Mouse (Mus musculus): ENCODE measurements at regions not wholly inside any gene's neighbourhood (a gene's known extent, or its start where the extent isn't known, plus 50 kb on each side); places are given as distances from the start of the nearest gene placed in this dataset.
"Not testable (repeated sequence)": the region's sequence is repeated elsewhere in the genome, so short reads cannot be mapped to it uniquely, and the experiment has no call there.

DNA sequence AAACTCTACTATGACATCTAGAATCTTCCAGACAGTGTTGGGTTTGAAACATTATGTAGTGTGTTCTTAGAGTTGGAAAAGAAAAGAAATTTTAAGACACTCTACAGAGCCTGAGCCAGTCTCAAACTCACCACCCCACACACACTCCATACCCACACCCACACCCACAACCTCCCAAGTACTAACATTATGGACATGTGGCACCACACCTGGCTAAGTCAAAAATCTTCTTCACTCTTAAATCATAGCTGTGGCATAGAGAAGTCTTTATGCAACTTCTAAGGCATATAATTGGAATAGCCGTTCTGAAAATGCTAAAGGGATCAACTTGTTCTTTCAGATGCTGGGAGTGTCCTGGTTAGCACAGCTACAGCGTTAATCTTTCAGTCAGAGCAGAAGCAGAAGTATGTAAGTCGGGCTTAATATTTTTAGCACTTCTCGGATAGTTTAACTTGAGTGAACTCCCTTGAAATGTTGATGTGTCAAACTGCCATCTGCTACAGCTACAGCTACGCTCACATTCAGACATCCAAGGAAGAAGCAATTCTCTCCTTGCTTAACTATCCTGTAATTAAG lies 68.6 kb upstream of the Creb1 start:
- no peak for DNase-seq (ENCODE audit: low read depth, low spot score)

DNA sequence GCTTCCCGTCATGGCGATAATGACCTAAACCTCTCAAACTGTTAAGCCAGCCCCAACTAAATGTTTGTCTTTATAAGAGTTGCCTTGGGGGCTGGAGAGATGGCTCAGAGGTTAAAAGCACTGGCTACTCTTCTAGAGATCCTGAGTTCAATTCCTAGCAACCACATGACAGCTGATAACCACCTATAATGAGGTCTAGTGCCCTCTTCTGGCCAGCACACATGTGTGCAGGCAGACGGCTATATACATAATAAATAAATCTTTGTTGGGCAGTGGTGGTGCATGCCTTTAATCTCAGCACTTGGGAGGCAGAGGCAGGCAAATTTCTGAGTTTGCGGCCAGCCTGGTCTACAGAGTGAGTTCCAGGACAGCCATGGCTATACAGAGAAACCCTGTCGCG lies 70.8 kb upstream of the Creb1 start:
- not testable (repeated sequence) for DNase-seq (ENCODE audit: low read depth, low spot score)

DNA sequence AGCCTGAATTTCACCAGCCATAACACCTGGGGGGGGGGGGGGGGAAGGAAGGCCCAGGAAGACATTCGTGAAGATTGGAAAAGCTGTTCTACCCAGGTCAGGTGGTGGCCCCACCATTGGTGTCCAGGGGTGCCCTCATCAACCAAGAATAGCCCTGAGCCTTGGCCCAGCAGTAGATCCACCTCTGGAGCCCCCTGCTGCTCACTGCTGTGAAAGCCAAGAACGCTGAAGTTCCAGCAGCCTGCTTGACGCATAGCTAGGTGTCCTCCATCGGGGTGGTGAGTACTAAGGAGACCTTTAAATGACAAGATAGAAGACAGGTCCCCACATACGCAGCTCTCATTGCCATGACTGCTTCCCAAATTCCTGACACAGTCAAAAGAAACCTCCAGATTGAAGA lies 74.6 kb upstream of the Creb1 start:
- DNase-seq (ENCODE audit: low read depth, low spot score): no peak

DNA sequence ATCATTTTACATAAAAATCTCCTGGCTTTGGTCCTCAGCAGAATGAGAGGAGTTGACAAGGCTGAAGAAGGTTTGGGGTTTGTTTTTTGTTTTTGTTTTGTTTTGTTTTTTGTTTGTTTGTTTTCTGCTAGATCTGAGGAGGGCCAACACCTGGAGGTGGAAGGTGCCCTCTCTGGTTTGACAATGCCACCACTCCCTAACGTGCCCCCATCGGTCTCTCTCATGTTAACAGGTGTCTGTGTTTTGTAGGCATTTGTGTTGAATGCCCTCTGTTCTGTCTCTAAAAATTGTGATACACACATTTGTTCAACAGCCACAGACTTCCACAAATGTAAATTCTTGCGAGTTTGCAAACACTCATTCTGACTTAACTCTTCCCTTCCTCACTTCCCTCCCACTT lies 83.3 kb upstream of the Creb1 start:
- no peak for DNase-seq (ENCODE audit: low read depth, low spot score)

DNA sequence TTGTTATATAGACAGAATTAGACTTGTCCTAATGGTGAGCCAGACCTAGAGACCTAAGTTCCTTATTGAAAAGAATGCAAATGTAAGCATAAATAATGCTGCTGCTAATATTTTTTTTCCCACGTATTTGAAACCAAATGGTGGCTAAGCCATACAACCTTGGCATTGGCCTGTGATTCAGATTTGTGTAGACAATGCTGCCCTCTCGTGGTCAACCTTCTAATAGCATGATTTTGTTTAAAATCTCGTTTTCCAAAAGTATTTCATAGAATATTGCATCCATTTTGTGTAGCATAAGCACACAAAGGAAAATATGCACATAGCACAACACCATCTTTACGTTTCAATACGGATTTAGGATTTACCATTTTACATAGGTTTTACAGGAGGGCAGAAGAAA lies 84.4 kb upstream of the Creb1 start:
- peak; percentile 34 for DNase-seq (ENCODE audit: low read depth, low spot score)

DNA sequence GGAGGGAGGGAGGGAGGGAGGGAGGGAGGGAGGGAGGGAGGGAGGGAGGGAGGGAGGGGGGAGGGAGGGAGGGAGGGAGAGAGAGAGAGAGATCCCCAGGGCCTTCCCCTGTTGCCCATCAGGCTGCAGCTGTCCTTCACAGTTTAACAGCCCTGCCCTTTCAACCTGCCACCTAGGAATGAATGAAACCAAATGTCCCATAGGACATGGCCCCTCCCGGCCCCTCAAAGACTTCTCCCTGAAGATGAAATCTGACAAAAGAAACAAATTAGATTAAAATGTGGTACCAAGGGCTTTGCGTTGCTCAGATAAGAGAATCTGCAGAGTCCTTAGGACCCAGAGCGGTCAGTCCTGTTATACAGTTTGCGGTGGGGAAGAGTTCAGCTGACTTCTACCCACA lies 86.0 kb upstream of the Creb1 start:
- no peak for DNase-seq (ENCODE audit: low read depth, low spot score)

DNA sequence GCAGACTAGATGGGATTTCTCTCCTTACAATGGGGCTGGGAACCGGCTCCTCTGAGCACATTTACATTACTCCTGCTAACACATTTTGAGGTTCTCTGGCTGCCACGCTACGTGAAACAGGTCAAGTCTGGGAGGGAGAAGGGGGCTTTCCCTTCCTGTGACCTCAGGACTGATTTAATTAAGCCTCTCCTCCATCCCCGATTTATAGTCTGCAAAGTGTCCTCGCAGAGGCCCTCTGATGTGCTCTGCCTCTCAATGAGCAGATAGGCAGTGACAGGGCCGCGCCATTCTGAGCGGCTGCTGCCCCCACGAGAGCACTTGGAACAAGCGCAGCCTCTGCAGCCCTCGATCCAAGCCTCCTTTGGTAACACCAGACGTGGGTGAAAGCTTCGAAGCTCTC lies 86.5 kb upstream of the Creb1 start:
- DNase-seq (ENCODE audit: low read depth, low spot score): peak; percentile 37

DNA sequence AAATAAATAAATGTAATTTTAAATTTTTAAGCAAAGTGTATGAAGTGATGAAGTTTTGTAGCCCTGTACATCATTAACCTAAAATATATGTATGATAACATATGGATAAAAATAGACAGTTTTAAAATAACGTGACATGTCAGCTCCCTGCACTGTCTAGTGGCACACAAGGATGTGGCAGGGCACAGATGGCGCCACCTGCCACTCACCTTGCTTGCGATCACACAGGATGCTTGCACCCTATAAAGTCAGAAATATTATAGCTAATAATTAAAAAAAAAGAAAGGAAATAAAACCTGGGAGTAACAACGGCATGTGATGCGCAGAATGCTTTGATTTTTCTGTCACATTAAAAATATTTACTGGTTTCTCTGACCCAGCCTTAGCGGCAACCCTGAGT lies 89.0 kb upstream of the Creb1 start:
- no peak for DNase-seq (ENCODE audit: low read depth, low spot score)

DNA sequence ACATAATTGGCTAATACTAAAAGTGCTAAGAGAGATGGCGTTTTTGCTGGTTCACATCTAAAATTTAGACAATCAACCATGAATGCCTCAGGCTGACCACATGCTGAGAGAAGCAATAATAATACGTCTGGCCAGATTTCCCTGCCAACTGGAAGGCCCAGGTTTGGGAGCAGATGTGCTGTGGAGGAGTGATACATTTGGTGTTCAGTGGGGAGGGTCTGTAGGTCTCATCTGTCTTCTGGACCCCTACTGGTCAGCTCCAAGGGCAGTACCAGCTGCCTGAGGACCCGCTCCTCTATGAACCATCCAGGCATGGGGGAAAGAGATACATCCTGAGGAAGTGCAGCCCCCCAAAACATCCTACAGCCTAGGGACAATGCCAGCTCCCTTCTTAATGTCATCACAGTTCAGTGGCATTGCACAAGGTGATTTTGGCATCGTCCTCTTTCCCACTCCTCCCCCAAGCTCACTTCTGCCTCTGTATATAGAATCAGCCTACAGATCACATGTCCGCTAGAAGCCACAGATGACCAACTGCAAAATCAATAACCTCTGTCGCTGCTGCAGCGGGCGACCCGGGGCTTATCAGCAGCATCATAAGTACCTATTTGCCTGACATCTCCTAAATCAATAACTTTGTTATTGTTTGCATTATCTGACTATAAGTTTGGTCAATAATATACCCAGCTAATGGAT lies 90.1 kb upstream of the Creb1 start:
- no peak for DNase-seq (ENCODE audit: low read depth, low spot score)

DNA sequence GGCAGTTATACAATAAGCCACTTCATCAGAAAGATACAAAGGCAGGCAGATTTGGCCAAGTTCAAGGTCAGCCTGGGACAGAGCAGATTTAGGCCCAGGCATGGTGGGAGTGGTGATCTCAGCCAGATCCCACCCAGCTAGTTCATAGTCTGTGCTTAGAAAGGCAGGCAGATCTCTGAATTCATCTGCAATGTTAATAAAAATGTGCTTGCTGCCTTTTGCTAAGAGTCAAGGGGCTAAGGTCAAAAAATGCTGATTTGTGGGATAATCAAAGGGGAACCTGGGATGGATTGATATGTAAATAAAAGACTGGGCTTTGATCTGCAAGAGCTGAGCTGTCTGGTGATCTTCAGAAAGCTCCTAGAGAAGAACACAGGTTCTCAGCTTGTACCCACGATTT lies 109.2 kb upstream of the Creb1 start:
- DNase-seq (ENCODE audit: low read depth, low spot score): no peak

DNA sequence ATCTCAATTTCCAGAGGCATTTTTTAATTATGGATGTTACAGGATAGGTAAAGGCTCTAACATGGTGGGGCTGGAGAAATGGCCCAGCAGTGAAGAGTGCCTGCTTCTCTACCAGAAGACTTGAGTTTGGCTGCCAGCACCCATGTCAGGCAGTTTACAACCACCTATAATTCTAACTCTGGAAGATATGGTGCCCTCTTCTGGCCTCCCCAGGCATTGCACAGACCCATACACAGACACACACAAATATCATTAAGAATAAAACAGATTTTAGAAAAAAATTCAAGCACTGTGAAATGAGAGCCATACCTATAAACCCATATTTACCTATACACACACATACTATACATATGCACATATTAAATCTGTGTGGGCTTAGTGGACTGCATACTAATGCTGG lies 113.9 kb upstream of the Creb1 start:
- no peak for DNase-seq (ENCODE audit: low read depth, low spot score)

DNA sequence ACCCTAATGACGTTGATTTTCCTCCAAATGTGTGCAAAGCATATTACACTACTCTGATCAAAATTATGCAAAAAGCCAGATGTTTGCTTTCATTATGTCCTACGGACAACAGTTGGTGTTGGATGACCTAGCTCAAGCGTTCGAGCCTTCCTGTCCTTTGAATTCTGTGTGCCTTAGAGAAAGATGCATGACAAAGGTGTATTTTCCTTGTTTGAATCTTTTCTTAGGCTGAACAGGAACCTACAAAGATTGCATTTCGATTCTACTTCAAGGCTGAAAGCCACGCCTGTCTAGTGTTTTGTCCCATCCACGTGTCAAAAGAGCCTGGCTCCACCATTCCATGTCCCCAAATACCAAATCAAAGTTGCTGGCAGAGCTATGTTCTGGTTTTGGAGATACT lies 116.5 kb upstream of the Creb1 start:
- no peak for DNase-seq (ENCODE audit: low read depth, low spot score)

DNA sequence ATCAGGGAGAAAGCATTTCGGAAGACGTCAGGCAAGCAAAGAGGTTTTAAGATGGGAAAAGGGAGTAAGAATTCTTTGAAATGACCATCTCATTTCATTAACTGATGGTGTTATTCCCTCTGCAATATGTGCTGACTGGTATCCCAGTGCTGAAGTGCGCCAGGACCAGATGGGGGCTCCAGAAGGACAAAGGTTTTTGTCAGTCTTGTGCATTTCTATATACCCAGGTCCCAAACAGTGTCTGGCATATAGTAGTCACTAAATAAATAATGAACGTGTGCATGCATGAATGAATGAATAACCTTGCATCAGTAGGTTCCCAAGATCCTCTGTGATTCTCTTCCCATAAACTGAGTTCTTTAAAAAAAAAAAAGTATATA lies 119.3 kb upstream of the Creb1 start:
- DNase-seq (ENCODE audit: low read depth, low spot score): no peak

DNA sequence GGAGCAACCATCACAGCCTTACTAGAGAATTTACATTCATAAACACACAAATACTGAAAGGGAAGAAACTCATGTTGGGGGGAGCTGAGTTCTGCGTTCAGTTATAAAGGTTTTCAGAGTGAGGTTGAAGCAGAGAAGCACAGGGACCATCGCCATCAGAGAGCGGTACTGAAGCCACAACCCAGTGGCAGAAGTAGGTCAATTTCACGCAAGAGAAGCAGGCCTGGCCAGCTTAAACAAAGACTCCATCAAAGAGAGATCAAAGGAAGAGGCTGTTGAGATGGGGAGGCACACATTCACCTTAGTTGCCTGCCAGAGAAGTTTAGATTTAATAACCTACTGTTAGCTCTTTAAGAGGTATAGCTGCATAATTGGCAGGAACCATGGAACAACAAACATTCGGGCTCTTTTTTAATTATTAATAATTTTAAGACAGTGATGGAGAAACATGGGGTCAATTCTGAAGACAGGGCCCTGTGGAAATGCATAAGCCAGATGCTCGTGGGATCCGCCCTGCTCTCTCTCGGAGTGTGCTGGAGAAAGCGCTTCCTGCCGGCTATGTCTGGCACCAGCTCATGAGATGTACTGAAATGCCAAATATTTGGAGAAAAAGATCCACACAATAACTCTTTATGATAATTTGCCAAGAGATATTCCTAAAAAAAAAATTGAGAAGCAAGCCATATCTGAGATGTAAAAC lies 119.8 kb upstream of the Creb1 start:
- peak; percentile 6 for DNase-seq (ENCODE audit: low read depth, low spot score)

DNA sequence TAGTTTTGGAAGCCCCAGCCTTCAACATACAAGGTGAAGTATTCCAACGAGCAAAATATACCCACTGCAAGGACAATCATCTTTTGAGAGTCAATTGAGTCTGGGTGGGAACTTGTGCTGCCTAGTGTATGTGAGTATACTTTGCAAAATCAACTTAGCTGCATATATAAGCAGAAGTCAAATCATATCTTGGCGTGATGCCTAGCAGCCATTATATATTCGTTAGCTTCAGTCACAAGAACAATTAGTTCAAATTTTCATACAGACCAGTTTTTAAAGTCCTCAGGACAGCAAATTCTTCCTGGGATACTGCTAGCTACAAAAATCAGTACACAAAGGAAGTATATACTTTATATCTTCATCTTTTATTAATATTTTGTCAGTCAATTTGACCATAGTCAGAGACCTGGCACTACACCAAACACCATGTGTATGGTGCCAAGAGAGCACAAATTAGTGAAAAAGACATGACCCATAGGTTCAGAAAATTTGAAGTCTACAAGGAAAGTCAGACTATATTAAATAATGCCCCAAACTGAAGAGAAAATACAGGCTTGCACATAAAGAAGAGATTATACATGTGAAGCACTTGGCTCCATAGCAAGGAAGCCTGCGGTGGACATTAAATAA lies 120.5 kb upstream of the Creb1 start:
- DNase-seq (ENCODE audit: low read depth, low spot score): no peak

DNA sequence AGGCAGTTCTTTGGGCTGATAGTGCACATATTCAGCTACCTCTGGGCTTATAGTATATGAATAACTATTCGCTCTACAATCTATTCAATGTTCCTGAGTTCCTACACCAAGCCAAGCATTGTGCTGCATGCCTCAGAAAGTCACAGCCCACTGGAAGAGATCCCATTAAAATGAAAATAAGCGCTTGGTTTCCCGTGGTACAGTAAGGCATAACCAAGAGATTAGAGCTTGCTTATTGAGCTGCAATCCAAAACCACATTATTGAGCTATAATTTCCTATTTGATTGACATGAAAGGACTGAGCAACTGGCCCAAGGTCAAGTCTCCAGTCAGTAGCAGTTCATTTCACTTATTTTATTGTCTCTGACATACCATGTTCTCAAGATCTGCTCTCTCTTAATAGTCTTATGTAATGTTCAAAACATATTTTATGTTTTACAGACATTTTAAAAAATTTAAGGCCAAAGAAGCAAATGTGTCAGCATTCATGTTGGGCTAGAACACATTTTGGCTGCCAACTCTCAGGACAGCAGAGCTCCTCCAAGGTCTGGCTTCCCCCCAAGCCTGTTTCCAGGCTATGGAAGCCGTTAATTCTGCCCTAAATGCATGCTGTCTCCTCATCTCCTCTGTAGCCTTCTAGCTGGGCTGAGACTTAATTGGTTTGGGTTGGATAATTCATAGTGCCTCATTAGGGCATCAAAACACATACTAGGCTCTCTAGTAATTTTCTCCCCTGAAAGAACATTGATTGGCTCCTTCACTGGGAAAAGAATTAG lies 123.5 kb upstream of the Creb1 start:
- no peak for DNase-seq (ENCODE audit: low read depth, low spot score)

DNA sequence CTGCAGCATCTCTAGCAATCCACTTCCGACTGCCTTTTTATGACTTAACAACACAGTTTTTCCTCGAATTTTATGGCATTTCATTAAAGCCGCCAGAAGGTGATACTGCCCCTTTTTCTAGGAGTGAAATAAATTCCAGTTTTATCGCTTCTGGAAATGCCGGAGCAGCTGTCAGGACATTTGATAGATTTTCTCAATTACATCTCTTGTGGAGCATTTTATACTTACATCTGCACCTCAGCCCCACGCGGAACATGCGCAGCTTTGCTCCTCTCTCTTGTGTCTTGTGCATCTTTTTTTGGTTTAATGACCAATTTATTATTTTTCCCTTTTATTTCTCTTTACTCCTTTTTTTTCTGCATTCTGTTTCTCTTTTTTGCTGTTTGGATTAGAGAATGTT lies 140.9 kb upstream of the Creb1 start:
- DNase-seq (ENCODE audit: low read depth, low spot score): no peak

DNA sequence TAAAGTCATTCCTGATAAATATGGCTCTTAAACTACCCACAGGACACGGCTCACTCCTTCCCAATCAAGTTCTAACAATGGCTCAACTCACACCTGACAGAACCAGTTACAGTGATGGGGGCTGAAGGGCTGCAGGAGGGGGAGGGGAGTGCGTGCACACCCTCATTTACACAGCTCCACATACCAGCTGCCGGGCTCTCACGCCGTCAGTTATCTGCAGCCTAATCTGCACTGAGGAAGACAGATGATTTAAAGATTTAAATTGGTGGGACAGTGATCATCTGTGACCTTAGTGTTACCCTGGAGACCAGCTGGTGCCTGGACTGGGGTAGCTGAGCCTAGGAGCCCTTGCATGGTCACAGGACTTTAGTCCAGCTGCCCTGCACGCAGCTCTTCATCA lies 151.2 kb upstream of the Creb1 start:
- DNase-seq (ENCODE audit: low read depth, low spot score): no peak

DNA sequence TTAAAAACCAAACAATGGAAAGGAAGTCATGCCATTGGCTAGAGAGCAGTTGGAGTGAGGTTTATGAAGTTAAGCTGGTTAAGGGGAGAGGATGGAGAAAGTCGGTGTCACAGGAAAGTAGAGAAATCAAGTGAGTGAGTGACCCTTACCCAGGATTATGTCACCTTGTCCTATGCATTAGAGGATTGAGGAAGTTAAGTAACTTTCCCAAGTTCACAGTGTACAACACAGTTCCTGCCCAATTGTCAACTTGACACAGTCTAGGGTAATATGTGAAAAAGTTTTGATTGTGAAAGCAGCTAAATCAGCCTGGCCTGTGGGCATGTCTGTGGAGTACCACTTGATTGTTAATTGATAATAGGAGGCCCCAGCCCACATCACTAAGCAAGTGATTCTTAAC lies 156.0 kb upstream of the Creb1 start:
- not testable (repeated sequence) for DNase-seq (ENCODE audit: low read depth, low spot score)

DNA sequence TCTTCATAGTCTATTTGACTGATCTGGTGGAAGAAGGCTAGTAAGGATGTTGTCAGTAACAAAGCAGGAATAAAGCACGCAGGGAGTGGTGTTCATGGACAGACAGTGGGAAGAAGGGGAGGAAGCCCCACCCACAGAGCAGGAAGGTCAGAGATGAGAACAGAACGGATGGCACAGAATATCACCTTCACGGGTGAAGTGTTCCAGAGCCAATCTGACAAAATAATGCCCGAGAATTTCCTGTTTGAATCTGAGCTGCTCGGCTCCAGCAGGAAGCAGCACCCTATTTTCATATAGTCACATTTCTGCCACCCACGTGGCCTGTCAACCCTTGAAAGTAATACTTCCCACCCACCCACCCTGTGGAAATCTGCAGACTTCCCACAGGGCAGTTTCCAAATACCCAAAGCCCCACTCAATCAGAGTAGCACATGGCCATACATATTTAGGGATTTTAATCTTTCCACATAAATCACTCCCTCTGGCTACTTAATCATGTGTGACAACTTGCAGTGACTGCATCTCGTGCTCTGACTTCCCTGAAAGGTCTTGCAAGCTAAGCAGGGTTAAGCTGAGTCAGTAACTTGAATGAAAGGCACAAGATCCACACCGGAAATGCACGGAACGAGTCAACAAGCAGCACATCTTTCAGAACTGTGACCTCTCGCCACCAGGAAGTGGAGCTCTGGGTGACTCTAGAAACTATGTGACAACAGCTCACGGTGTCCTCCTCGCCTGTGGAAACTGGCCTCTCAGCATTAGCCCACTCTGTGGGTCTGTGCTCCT lies 158.0 kb upstream of the Creb1 start:
- no peak for DNase-seq (ENCODE audit: low read depth, low spot score)

DNA sequence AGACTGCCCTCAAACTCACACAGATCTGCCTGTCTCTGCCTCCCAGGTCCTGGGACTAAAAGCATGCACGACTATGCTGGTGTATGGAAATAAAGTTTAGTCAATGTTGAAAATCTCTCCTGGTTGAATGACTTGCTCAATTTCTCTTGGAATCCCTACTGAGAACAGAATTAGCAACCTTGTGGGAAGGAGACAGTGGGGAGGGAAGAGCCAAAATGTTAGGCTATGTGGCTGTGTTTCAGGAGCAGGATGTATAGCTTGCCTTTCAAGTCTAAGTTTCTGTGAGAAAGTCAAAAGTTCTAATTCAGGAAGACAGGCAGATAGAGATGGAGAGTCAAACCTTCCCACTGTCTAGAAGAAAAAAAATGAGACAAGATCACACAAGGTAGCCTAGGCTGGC lies 168.3 kb upstream of the Creb1 start:
- DNase-seq (ENCODE audit: low read depth, low spot score): no peak
